Mouse (Mus musculus) pancreas, adult 10 weeks (tissue): ENCODE results near the gene Bicdl1. TPM values are rescaled to one million over a fixed set of nuclear protein-coding genes. Genes with fewer than 3 reads are reported as not detected.

Experiments
- polyA plus RNA-seq: library from polyadenylated mRNA; stranded (reverse); fragments of 350-450 nt; fragmentation: Illumina TruSeq; extraction: RNeasy Lipid Tissue Mini Kit (QIAGEN cat#74804); gene quantifications from one replicate; pipeline ENCODE4 v1.2.3, GENCODE M21; 2015; ENCODE audit warnings: low read depth, low replicate concordance; ENCODE audit not compliant: insufficient read depth

Gene Bicdl1
- polyA plus RNA-seq = 5.2 TPM

GRCm38 (mm10) chr5:115731001-115731731 is at the start of gene Bicdl1:
Bicdl1 (minus strand) TSS chr5:115731621.

GRCm38 (mm10) chr5:115631505-115632357 is 99.7 kb downstream of the Bicdl1 start, which contains the start of gene Rab35:
Rab35 (plus strand) TSS chr5:115631908.

Other genes with a start within 250 kb of the Bicdl1 start
- 10.7 TPM for gene Sirt4, start 246.9 kb downstream of the Bicdl1 start, polyA plus RNA-seq
- 16.8 TPM for gene Pxn, start 224.9 kb downstream of the Bicdl1 start, polyA plus RNA-seq
- gene Rplp0, start 172.2 kb downstream of the Bicdl1 start, polyA plus RNA-seq = 528 TPM
- gene Gcn1l1, start 166.4 kb downstream of the Bicdl1 start, polyA plus RNA-seq = 15.5 TPM
- gene Rab35, start 99.7 kb downstream of the Bicdl1 start, polyA plus RNA-seq = 7.5 TPM
- gene Cit, start 113.7 kb upstream of the Bicdl1 start, polyA plus RNA-seq = 0.61 TPM